Mouse (Mus musculus) stomach, embryonic 16.5 days (tissue): ENCODE measurements around the gene Eif2d. TPM values are rescaled to one million over a fixed set of nuclear protein-coding genes. Genes with fewer than 3 reads are reported as not detected.

Source experiments
- ATAC-seq: fragments of 200-750 bp; cut with Nextera tagmentation; 2 replicates; pipeline ENCODE4 v1.8.0; 2017; ENCODE audit warnings: moderate number of reproducible peaks, moderate TSS enrichment; ENCODE audit not compliant: insufficient read depth, low FRiP score
- H3K27ac ChIP-seq: fragments of 300-500 bp; sonication (generic); 2 replicates; pipeline ENCODE4 v1.5.1; 2014; ENCODE audit warnings: low read length
- H3K27me3 ChIP-seq: fragments of 300-500 bp; sonication (generic); 2 replicates; pipeline ENCODE4 v1.6.1; 2014; ENCODE audit warnings: low read length, control low read depth, mixed read lengths; ENCODE audit not compliant: control insufficient read depth, insufficient read depth
- H3K36me3 ChIP-seq: fragments of 300-500 bp; sonication (generic); 2 replicates; pipeline ENCODE4 v1.6.1; 2014; ENCODE audit warnings: low read length; ENCODE audit not compliant: control insufficient read depth, insufficient read depth
- H3K4me1 ChIP-seq: fragments of 300-500 bp; sonication (generic); 2 replicates; pipeline ENCODE4 v1.6.1; 2014; ENCODE audit warnings: low read length, control low read depth, mixed read lengths; ENCODE audit not compliant: control insufficient read depth, insufficient read depth
- H3K4me2 ChIP-seq: fragments of 300-500 bp; sonication (generic); 2 replicates; pipeline ENCODE4 v1.6.1; 2014; ENCODE audit warnings: low read depth, low read length, mixed read lengths
- H3K4me3 ChIP-seq: fragments of 300-500 bp; sonication (generic); replicated peaks from 2 replicates; pipeline ENCODE4 v1.5.1; 2014; ENCODE audit warnings: mild to moderate bottlenecking, low read length
- H3K9ac ChIP-seq: fragments of 300-500 bp; sonication (generic); 2 replicates; pipeline ENCODE4 v1.6.1; 2014; ENCODE audit warnings: low read length
- H3K9me3 ChIP-seq: fragments of 300-500 bp; sonication (generic); replicated peaks from 2 replicates; pipeline ENCODE4 v1.6.1; 2016; ENCODE audit warnings: low read length, control low read depth; ENCODE audit not compliant: control insufficient read depth
- whole genome bisulfite sequencing: fragments of 180-500 bp; shearing (Covaris S2); extraction: QIAGEN DNeasy Blood & Tissue Kit; methylation state at CpG from one replicate; pipeline ENCODE4 v1.1.7; 2014; 5-methylcytosine and 5-hydroxymethylcytosine counted together
- polyA plus RNA-seq: library from polyadenylated mRNA; unstranded; fragments of >200 nt; fragmentation: Nextera tagmentation; extraction: Ambion mirVana; gene quantifications from 2 replicates; pipeline ENCODE4 v1.2.1, GENCODE M21; 2015

Gene Eif2d
- polyA plus RNA-seq, 1 experiment from 2014 or later: 62.1 TPM

- Histone ChIP-seq H3K4me3 (no peak overlapping the region), H3K4me1 (peaks cover 27% of the 10 kb centered on the region)
- WGBS: 92% methylated on average over 1 of the region's 1 CpGs
Measured at GRCm38 (mm10) chr1:131211655-131212054, 58.7 kb downstream of the Eif2d start.

GRCm38 (mm10) chr1:131212956-131213355, 60.0 kb downstream of the Eif2d start:
- Histone ChIP-seq H3K4me2 (no peak overlapping the region), H3K4me1 (peaks cover 21% of the 10 kb centered on the region), H3K27ac (no peak overlapping the region), H3K4me3 (no peak overlapping the region), H3K36me3 (no peaks in the 10 kb centered on the region), H3K9ac (no peak overlapping the region), H3K27me3 (no peaks in the 10 kb centered on the region), H3K9me3 (no peaks in the 10 kb centered on the region)
- no peak for ATAC-seq
- WGBS: 48% methylated on average over 5 of the region's 5 CpGs

More at GRCm38 (mm10) chr1:131211655-131212054, 58.7 kb downstream of the Eif2d start:
- Histone ChIP-seq H3K27me3 (no peaks in the 10 kb centered on the region), H3K9ac (no peak overlapping the region), H3K9me3 (no peaks in the 10 kb centered on the region), H3K4me2 (no peak overlapping the region), H3K27ac (no peak overlapping the region), H3K36me3 (no peaks in the 10 kb centered on the region)
- no peak for ATAC-seq

- no peaks in the 10 kb centered on the region for H3K36me3 ChIP-seq
- H3K4me2 ChIP-seq: no peak overlapping the region
- no peak overlapping the region for H3K27ac ChIP-seq
- no peaks in the 10 kb centered on the region for H3K27me3 ChIP-seq
- H3K9me3 ChIP-seq: no peaks in the 10 kb centered on the region
- peaks cover 21% of the 10 kb centered on the region for H3K4me1 ChIP-seq
- WGBS: 49% methylated on average over 6 of the region's 6 CpGs
- H3K9ac ChIP-seq: no peak overlapping the region
- no peak for ATAC-seq
- no peak overlapping the region for H3K4me3 ChIP-seq
Measured at GRCm38 (mm10) chr1:131213361-131213760, 60.4 kb downstream of the Eif2d start.

GRCm38 (mm10) chr1:131218933-131219332, 66.0 kb downstream of the Eif2d start:
- Histone ChIP-seq H3K27me3 (no peaks in the 10 kb centered on the region), H3K9ac (no peak overlapping the region), H3K4me3 (no peak overlapping the region), H3K4me2 (no peak overlapping the region), H3K36me3 (no peaks in the 10 kb centered on the region), H3K27ac (no peak overlapping the region), H3K4me1 (peaks cover 8% of the 10 kb centered on the region), H3K9me3 (no peaks in the 10 kb centered on the region)
- WGBS: 86% methylated on average over 11 of the region's 11 CpGs
- no peak for ATAC-seq

- peak overlapping the region; percentile 51; the same call in 1 of the 2 replicates for H3K27ac ChIP-seq
Measured at GRCm38 (mm10) chr1:131221822-131222590, 69.0 kb downstream of the Eif2d start.

GRCm38 (mm10) chr1:131223345-131223744, 70.4 kb downstream of the Eif2d start:
- H3K4me1 ChIP-seq: 0 out of 2 replicates have a peak, but pooled peaks cover 4% of the 10 kb centered on the region
- no peak overlapping the region for H3K4me2 ChIP-seq
- WGBS: 60% methylated on average over 2 of the region's 2 CpGs
- no peaks in the 10 kb centered on the region for H3K27me3 ChIP-seq
- H3K9me3 ChIP-seq: no peaks in the 10 kb centered on the region
- H3K9ac ChIP-seq: no peak overlapping the region
- H3K36me3 ChIP-seq: no peaks in the 10 kb centered on the region
- ATAC-seq: no peak
- H3K4me3 ChIP-seq: no peak overlapping the region
- no peak overlapping the region for H3K27ac ChIP-seq

More at GRCm38 (mm10) chr1:131221822-131222590, 69.0 kb downstream of the Eif2d start:
- H3K4me2 ChIP-seq: no peak overlapping the region
- H3K4me1 ChIP-seq: 0 out of 2 replicates have a peak, but pooled peaks cover 4% of the 10 kb centered on the region
- no peak for ATAC-seq
- no peaks in the 10 kb centered on the region for H3K9me3 ChIP-seq
- H3K27me3 ChIP-seq: no peaks in the 10 kb centered on the region
- H3K9ac ChIP-seq: no peak overlapping the region
- no peaks in the 10 kb centered on the region for H3K36me3 ChIP-seq
- no peak overlapping the region for H3K4me3 ChIP-seq
- WGBS: 73% methylated on average over 13 of the region's 13 CpGs

- 45% methylated on average over 12 of the region's 12 CpGs for WGBS
- H3K27ac ChIP-seq: no peak overlapping the region
- ATAC-seq: no peak
Measured at GRCm38 (mm10) chr1:131224848-131225471, 72.0 kb downstream of the Eif2d start.

GRCm38 (mm10) chr1:131228225-131228624, 75.2 kb downstream of the Eif2d start:
- 41% methylated on average over 7 of the region's 7 CpGs for WGBS

More at GRCm38 (mm10) chr1:131224848-131225471, 72.0 kb downstream of the Eif2d start:
- no peaks in the 10 kb centered on the region for H3K36me3 ChIP-seq
- H3K4me3 ChIP-seq: no peak overlapping the region
- 0 out of 2 replicates have a peak, but pooled peaks cover 4% of the 10 kb centered on the region for H3K4me1 ChIP-seq
- no peak overlapping the region for H3K4me2 ChIP-seq
- H3K9ac ChIP-seq: no peak overlapping the region
- no peaks in the 10 kb centered on the region for H3K9me3 ChIP-seq
- no peaks in the 10 kb centered on the region for H3K27me3 ChIP-seq

GRCm38 (mm10) chr1:131228659-131229058, 75.7 kb downstream of the Eif2d start:
- ATAC-seq: no peak
- H3K4me2 ChIP-seq: no peak overlapping the region
- no peaks in the 10 kb centered on the region for H3K36me3 ChIP-seq
- WGBS: 74% methylated on average over 5 of the region's 5 CpGs
- H3K4me1 ChIP-seq: no peaks in the 10 kb centered on the region
- H3K27ac ChIP-seq: no peak overlapping the region
- no peak overlapping the region for H3K9ac ChIP-seq
- no peak overlapping the region for H3K4me3 ChIP-seq
- no peaks in the 10 kb centered on the region for H3K9me3 ChIP-seq
- H3K27me3 ChIP-seq: no peaks in the 10 kb centered on the region

More at GRCm38 (mm10) chr1:131228225-131228624, 75.2 kb downstream of the Eif2d start:
- Histone ChIP-seq H3K9ac (no peak overlapping the region), H3K27ac (0 out of 2 replicates have a peak overlapping the region, but pooled peaks have one; percentile 28), H3K4me3 (no peak overlapping the region), H3K9me3 (no peaks in the 10 kb centered on the region), H3K36me3 (no peaks in the 10 kb centered on the region), H3K4me2 (no peak overlapping the region), H3K4me1 (no peaks in the 10 kb centered on the region), H3K27me3 (no peaks in the 10 kb centered on the region)
- peak; percentile 73 for ATAC-seq
